Mouse (Mus musculus): ENCODE results near the gene Psmd4. TPM values are rescaled to one million over a fixed set of nuclear protein-coding genes. Genes with fewer than 3 reads are reported as not detected.

Gene Psmd4
- total RNA-seq, 1 experiment = 291 TPM

DNA sequence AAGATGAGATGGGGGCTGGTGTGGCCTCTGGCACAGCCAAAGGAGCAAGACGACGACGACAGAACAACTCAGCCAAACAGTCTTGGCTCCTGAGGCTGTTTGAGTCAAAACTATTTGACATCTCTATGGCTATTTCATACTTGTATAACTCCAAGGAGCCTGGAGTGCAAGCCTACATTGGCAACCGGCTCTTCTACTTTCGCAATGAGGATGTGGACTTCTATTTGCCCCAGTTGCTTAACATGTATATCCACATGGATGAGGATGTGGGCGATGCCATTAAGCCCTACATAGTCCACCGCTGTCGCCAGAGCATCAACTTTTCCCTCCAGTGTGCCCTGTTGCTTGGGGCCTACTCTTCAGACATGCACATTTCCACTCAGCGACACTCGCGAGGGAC is 58.1 kb downstream of the Psmd4 start:
- Histone ChIP-seq H3K27ac (ENCODE audit: insufficient read depth, low read depth, low read length, poor library complexity, severe bottlenecking) (no peak overlapping the region), H3K9ac (ENCODE audit: insufficient read depth, low read depth, low read length, poor library complexity, severe bottlenecking) (no peak overlapping the region), H3K4me1 (ENCODE audit: control insufficient read depth in 2 of 2, insufficient read depth in 2 of 2, low read length in 2 of 2, poor library complexity in 1 of 2) (peaks cover 0 to 7% of the 10 kb centered on the region in 2 experiments; a peak in 2 of 4 replicates), H3K4me3 (ENCODE audit: insufficient read depth in 1 of 2, low read depth in 1 of 2, low read length in 2 of 2, poor library complexity in 1 of 2, severe bottlenecking in 1 of 2) (no peak overlapping the region), H3K36me3 (ENCODE audit: control insufficient read depth, insufficient read depth, low read length, poor library complexity, severe bottlenecking) (peaks cover 9% of the 10 kb centered on the region; the same call in 1 of the 2 replicates), H3K9me3 (ENCODE audit: control insufficient read depth, insufficient read depth, low read depth, low read length) (no peaks in the 10 kb centered on the region)
- TF ChIP-seq MAFK (IDR thresholded peaks at IDR 0.05; ENCODE audit: insufficient read depth, low read depth, low read length) (no peak), HCFC1 (IDR thresholded peaks at IDR 0.05; ENCODE audit: borderline replicate concordance, insufficient read depth, low read length) (no peak), CHD2 (IDR thresholded peaks at IDR 0.05; ENCODE audit: low read depth, low read length) (no peak), ZNF384 (IDR thresholded peaks at IDR 0.05; ENCODE audit: low read depth, low read length) (no peak), ZC3H11A (IDR thresholded peaks at IDR 0.05; ENCODE audit: borderline replicate concordance, low read depth, low read length) (no peak)
- no peak for DNase-seq (ENCODE audit: low read depth, low spot score)
- in situ Hi-C loops (cut with MboI; ENCODE audit: low sequenced_read_pairs in 2 of 2, unreplicated experiment in 2 of 2) = no loop called here

Other genes with a start within 250 kb of the Psmd4 start
- 26.6 and 27.1 TPM in 2 replicates for gene Pogz, start 205.0 kb downstream of the Psmd4 start, total RNA-seq (2012; rRNA removed)
- 395 and 498 TPM in 2 replicates for gene Psmb4, start 155.7 kb downstream of the Psmd4 start, total RNA-seq (2012; rRNA removed)
- gene Selenbp1, start 109.6 kb downstream of the Psmd4 start, total RNA-seq (2012; rRNA removed) = 1.5 and 2.7 TPM in 2 replicates
- 6.1 and 9.0 TPM in 2 replicates for gene Rfx5, start 88.5 kb downstream of the Psmd4 start, total RNA-seq (2012; rRNA removed)
- 29.7 and 34.4 TPM in 2 replicates for gene Pi4kb, start 67.9 kb downstream of the Psmd4 start, total RNA-seq (2012; rRNA removed)
- 19.8 and 20.6 TPM in 2 replicates for gene Zfp687, start 27.2 kb downstream of the Psmd4 start, total RNA-seq (2012; rRNA removed)
- 23.2 and 30.7 TPM in 2 replicates for gene Pip5k1a, start 64.3 kb upstream of the Psmd4 start, total RNA-seq (2012; rRNA removed)
- 34.4 and 35.7 TPM in 2 replicates for gene Vps72, start 68.4 kb upstream of the Psmd4 start, total RNA-seq (2012; rRNA removed)
- 0.36 TPM in 1 of 2 replicates, not detected in the other for gene Tmod4, start 81.9 kb upstream of the Psmd4 start, total RNA-seq (2012; rRNA removed)
- gene Scnm1, start 91.4 kb upstream of the Psmd4 start, total RNA-seq (2012; rRNA removed) = 38.1 and 39.2 TPM in 2 replicates
- 4.4 and 5.1 TPM in 2 replicates for gene Lysmd1, start 91.5 kb upstream of the Psmd4 start, total RNA-seq (2012; rRNA removed)
- gene Tnfaip8l2, start 99.7 kb upstream of the Psmd4 start, total RNA-seq (2012; rRNA removed) = 1.0 and 1.3 TPM in 2 replicates
- gene Sema6c, start 117.8 kb upstream of the Psmd4 start, total RNA-seq (2012; rRNA removed) = 15.3 and 34.7 TPM in 2 replicates
- 28.7 and 30.7 TPM in 2 replicates for gene Gabpb2, start 175.3 kb upstream of the Psmd4 start, total RNA-seq (2012; rRNA removed)
- 43.2 and 51.4 TPM in 2 replicates for gene Cdc42se1, start 186.1 kb upstream of the Psmd4 start, total RNA-seq (2012; rRNA removed)
- gene Mllt11, start 189.6 kb upstream of the Psmd4 start, total RNA-seq (2012; rRNA removed) = 5.3 and 10.1 TPM in 2 replicates
- gene Gm128, start 199.0 kb upstream of the Psmd4 start, total RNA-seq (2012; rRNA removed) = 2.0 and 3.0 TPM in 2 replicates
- gene Bnipl, start 208.6 kb upstream of the Psmd4 start, total RNA-seq (2012; rRNA removed) = 6.7 and 16.0 TPM in 2 replicates
- 48.8 and 54.5 TPM in 2 replicates for gene Mindy1, start 238.7 kb upstream of the Psmd4 start, total RNA-seq (2012; rRNA removed)
- 26.4 and 29.5 TPM in 2 replicates for gene Prune1, start 239.5 kb upstream of the Psmd4 start, total RNA-seq (2012; rRNA removed)

Measured in ES-E14 (cell line).